Mouse (Mus musculus) bone marrow macrophage, adult 2 months (primary cell): Measurements from ENCODE around the gene Sik3.

ENCODE experiments used
- CTCF ChIP-seq: IDR thresholded peaks from 2 replicates; pipeline ENCODE4 v1.5.1; 2012; ENCODE audit warnings: low read depth, mild to moderate bottlenecking, low read length, moderate library complexity
- POLR2A ChIP-seq: IDR thresholded peaks from 2 replicates; pipeline ENCODE4 v1.6.1; 2012; ENCODE audit warnings: mild to moderate bottlenecking, low read depth, low read length, borderline replicate concordance

DNA sequence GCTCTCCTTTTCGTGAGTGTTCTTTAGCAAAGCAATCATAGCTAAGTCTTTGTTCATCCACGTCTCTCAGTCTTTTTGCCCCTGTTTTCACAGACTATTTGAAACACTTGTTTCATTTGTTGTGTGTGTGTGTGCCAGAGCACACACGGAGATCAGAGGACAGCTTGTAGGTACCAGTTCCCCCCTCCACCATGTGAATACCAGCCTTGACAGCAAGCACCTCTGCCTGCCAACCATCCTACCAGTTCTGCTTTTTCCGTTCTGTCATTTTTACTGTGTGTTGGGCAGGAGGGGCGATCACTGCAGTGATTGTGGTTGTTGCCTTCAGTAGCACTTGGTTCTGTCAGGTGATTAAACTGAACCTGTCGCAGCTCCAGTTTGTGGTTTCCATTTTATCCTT is 132.4 kb downstream of the Sik3 start:
- TF ChIP-seq CTCF (no peak), POLR2A (no peak)
